Mouse (Mus musculus): ENCODE results near the gene Tbc1d17.

Gene Tbc1d17

DNA sequence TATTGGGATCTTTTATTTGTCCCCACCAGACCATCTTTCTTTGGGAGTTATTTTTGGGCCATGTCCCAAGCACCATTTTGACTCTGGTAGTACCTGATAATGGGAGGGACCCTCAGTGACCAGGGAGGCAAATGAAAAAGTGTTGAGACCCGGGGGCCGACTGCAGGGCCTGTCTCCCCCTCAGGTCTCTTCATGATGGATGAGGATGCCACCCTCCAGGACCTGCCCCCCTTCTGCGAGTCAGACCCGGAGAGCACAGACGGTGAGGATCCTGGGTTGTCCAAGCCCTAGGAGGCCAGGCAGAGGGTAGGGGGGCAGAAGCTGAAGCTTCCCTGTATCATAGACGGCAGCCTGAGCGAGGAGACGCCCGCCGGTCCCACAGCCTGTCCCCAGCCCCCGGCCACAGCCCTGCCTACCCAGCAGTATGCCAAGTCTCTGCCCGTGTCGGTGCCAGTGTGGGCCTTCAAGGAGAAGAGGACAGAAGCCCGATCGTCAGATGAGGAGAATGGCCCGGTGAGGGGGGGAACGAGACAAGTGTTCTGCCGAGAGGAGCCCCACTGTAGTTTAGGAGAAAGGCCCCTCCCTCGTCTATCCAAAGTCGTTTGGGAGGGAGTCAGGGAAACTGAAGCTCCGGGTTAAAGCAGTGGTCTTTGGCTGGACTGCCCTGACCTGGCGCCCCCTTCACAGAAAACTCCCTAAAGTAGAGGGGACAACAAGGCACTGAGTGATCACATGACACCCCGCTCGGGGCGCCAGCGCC lies 4.9 kb upstream of the Tbc1d17 start:
- in situ Hi-C loops (cut with MboI, MseI): loop anchor here in 1 of 2 experiments (5.0 to 10.0 kb wide), 6 partner anchors 106 to 1059 kb away; partner anchors contain the start of genes Fam83e, Klk8, Klk9 and Nr1h2

DNA sequence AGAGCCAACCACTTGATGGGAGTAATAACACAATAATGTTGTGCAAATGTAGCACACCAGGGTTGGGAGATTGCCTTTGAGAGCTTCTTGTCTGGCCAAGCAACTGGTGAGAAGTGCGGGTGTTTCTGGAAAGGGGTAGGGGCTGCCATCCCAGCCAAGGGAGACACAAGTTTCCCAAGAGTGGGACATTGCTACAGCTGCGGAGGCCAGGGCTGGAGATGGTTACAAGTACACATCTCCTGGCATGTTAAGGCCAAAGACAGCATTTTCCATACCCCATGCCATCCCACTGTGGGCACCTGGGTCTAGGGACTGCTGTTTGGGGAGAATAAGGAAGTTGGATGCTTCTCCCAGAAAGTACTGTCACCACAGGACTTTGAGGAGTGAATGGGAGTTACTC lies 4.2 kb upstream of the Tbc1d17 start:
- in situ Hi-C loops (cut with MboI, MseI): loop anchor here in 1 of 2 experiments (5.0 to 10.0 kb wide), 6 partner anchors 106 to 1058 kb away; partner anchors contain the start of genes Fam83e, Klk8, Klk9 and Nr1h2

DNA sequence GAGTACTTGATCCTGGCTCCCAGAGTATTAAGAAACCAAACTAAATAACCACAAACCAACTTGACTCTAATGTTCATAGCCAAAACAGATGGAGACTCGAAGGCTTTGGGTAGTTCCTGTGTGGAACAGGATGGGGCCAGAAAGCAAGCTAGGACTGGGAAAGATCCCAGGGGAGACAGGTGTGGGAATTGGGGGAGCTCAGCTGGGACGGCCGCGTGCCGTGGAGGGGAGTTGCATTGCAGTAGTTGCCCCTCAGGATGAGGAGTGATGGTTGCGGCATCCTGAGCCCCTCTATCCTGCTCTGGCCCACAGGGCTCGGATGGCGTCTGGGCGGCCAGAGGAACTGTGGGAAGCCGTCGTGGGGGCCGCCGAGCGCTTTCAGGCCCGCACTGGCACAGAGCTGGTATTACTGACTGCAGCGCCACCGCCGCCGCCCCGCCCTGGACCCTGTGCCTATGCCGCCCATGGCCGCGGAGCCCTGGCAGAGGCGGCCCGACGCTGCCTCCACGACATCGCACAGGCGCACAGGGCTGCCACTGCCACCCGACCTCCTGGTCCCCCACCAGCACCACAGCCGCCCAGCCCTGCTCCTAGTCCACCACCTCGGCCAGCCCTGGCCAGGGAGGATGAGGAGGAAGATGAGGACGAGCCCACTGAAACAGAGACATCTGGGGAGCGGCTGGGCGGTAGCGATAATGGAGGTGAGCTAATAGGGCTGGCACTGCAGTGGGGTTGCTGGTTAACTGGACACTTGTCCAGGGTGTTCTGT lies 3.6 kb upstream of the Tbc1d17 start:
- in situ Hi-C loops (cut with MboI, MseI): loop anchor here in 1 of 2 experiments (5.0 to 10.0 kb wide), 6 partner anchors 105 to 1058 kb away; partner anchors contain the start of genes Fam83e, Klk8, Klk9 and Nr1h2

DNA sequence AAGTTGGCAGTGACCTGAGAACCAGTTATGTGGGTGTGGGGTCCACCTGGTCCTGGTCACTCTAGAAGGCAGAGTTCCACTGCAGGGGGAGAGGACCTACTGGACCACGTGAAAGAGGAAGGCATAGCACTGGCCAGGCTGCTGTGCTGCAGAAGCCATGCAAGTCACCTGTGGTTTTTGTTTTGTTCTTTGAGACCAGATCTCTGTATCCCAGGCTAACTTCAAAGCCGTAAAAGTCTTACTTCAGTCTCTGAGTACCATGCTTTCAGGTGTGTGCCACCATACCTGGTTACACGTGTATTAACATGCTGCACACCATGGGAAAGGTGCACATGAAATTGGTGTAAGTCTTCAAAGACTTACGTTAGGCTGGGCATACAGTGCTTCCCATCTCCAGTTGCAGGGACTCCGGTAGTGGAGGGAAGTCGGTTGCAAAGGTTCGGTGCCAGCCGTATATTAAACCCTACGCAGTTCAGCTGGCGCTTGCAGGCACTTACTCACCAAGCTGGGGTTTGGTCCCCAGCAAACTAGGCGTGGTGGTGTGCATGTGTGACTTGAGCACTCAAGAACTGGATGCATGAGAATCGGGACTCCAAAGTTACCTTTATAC lies 2.9 kb upstream of the Tbc1d17 start:
- in situ Hi-C loops (cut with MboI, MseI): loop anchor here in 1 of 2 experiments (5.0 to 10.0 kb wide), 6 partner anchors 104 to 1057 kb away; partner anchors contain the start of genes Fam83e, Klk8, Klk9 and Nr1h2

DNA sequence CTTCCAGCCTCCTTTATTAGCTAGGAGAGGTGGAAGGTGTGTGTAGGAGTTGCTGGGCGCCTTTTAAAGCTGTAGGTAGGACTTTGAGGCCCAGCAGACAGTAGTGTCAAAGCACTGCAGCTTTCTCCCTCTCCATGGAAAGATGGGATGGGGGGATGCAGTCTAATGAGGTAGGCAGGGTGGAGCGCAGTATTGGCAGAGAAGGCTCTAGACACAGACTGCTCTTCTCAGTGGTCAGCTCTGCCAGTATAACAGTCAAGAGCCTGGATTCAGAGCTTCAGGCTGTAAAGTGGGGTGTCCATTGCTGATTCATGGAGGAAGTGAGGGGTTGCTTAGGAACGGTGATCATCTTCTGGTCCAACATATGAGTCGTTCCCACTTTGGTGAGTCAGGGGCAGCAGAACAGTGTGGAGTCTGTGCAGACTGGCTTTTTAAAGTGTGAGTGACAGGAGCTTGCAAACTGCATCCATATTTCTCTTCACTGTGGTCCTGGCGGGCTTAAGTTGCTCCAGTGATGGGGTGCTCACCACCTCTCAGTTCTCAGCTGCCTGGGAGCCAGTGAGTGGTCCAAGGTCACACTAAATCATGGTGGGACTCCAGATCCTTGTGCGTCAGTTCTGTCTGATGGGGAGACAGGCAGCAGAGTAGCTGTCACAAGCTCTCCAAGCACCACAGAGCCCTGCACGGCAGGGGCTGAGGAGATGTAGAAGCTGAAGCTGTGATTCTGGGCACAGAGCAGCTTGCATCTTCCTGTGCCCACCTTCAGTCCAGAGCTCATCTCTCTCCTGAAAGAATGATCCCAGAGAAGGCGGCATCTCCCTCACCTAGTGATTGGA lies 2.1 kb upstream of the Tbc1d17 start:
- in situ Hi-C loops (cut with MboI, MseI): loop anchor here in 1 of 2 experiments (5.0 to 10.0 kb wide), 6 partner anchors 104 to 1056 kb away; partner anchors contain the start of genes Fam83e, Klk8, Klk9 and Nr1h2

DNA sequence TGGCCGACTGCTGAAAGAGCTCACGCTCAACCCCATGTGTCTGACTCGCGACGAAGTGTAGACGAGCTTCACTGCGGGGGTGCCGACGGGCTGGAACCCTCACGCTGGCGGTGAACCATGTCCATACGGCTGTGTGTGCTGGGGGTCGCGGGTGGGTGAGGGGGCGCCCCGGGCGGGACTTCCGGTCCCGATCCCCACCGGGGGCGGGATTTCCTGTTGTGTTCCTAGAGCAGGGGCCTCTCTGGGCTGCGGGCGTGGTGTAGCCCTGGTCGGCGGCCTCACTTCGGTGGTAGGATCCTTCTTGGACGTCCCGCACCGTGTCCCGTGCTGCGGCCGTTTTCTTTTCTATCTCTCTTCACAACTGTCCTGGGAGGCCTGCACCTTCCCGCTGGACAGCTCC lies 1.3 kb upstream of the Tbc1d17 start:
- in situ Hi-C loops (cut with MboI, MseI): loop anchor here in 1 of 2 experiments (5.0 to 10.0 kb wide), 6 partner anchors 103 to 1055 kb away; partner anchors contain the start of genes Fam83e, Klk8, Klk9 and Nr1h2

DNA sequence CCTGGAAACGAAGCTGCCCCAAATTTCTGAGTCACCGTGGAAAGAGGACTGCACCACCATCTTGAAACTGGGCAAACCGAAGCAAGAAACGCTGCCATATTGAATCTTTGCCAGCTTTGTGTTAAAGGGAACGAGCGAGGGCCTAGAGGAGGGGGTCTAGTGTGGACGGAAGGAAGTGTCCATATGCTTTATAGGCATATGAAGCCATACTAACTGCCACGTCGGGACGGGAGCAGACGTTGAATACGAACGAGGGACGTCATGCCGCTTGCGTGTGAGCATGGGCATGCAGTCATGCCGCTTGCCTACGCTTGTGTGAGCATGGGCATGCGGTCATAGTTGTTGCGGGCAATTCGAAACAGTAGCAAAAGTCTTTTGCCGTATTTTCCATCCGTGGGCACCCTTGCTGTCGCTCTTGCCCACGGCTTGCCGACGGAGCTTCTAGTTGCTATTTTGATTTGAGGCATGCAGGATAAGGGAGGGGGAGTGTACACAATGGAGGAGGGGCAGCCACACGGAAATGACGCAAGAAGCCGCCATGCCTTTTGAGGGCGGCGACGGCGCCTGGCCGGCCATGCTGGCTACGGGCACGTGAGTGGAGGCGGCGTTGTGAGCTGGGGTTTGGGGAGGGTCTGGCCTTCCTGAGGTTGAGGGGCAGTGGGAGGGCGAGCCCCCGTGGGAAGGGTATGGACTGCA lies 685 bp upstream of the Tbc1d17 start:
- in situ Hi-C loops (cut with MboI, MseI): loop anchor here in 1 of 2 experiments (5.0 to 10.0 kb wide), 6 partner anchors 102 to 1055 kb away; partner anchors contain the start of genes Fam83e, Klk8, Klk9 and Nr1h2

DNA sequence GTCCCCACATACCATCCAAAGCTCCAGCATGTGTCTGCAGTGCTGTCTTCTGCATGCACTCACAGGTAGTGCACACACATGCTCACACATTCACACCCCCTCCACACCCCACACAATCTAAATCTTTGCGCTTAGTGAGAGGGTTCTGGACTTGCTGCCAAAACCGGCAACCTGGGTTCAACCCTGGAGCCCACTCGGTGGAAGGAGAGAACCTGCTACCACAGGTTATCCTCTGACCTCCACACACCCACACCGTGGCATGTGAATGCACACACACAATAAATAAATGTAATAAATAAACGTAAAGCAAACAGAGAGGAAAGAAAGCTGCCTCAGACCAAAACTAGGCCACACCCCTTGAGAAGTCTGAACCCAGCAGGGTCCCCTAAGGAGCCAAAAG lies 1.1 kb downstream of the Tbc1d17 start:
- in situ Hi-C loops (cut with MboI, MseI): no loop called here

DNA sequence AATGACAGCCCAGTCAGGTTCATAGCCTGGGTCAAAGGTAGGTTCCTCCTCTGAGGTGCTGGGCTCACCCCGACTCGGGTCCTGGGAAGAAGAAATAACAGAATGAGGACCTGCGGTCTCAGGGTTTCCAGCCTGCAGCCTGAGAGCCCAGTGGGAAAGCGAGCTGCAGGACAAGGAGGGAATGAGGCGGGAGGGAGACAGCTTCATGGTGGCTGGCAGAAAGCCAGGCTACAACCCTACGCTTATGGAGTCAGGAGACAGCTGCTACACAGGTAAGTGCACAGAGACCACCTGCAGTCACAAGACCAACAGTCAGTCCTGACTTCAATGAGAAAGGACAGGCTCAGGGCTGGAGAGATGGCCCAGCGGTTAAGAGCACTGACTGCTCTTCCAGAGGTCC lies 2.1 kb downstream of the Tbc1d17 start:
- in situ Hi-C loops (cut with MboI, MseI): no loop called here

DNA sequence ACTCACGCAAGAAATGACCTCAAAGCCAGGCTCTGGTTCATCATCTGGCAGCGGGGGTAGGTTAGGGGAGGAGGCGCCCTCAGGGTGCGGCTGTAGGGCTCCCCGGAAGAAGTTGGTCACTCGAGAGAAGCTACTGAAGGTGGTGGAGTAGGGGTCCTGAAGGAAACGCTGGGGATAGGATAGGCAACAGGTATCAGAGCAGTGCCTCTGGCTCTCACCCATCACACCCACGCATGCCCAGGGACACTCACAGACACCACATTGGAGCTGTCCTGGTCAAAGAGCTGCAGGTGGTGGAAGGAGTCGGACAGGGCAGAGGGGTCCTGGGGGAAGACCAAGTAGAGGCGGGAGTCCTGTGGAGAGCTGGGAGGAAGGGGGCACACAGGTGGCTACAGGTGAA lies 3.9 kb downstream of the Tbc1d17 start:
- in situ Hi-C loops (cut with MboI, MseI): no loop called here

DNA sequence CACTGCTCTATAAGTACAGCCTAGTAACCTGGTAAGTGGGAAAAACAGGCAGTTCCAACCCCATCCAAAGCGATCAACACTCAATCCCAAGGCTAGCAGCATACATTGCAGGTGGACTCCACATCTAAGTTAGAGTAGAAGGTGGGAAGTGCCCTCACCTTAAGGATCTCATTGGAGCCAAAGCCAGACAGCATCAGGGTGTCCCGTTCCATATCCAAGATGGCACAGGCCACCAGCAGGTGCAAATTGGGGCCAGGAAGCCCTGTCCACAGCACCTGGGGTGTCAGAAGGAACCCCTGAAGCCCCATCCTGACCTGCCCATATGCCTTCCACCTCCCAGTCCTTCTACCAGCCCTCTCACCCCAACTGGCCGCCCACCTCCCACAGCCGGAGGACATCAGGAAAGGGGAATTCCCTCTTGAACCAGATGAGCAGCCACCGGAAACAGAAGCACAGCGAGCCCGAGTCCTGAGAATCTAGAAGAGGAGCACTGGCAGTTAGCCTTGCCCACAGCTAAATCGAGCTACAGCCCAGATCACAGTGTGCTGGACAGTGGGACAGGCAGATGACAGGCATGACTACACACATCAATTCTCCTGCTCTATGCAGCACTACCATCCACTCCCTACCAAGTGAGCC lies 6.9 kb downstream of the Tbc1d17 start:
- in situ Hi-C loops (cut with MboI, MseI): no loop called here

DNA sequence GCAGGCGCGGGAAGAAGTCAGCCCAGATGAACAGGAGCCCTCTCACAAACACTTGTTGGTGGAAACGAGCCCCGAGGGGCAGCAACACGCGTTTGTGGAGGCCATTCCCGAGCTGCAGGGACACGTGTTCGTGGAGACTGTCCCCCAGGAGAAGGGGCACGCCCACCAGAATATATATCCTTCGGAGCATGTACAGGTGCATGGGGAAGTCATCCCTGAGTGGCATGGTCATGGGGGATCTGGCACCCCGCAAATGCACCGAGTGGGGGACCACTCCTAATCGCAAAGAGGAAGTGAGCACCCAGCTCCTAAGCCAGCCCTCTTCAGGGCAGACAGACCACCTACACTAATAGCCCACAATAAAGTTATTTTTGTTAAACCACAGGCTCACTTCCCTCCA lies 8.5 kb downstream of the Tbc1d17 start:
- in situ Hi-C loops (cut with MboI, MseI): no loop called here

DNA sequence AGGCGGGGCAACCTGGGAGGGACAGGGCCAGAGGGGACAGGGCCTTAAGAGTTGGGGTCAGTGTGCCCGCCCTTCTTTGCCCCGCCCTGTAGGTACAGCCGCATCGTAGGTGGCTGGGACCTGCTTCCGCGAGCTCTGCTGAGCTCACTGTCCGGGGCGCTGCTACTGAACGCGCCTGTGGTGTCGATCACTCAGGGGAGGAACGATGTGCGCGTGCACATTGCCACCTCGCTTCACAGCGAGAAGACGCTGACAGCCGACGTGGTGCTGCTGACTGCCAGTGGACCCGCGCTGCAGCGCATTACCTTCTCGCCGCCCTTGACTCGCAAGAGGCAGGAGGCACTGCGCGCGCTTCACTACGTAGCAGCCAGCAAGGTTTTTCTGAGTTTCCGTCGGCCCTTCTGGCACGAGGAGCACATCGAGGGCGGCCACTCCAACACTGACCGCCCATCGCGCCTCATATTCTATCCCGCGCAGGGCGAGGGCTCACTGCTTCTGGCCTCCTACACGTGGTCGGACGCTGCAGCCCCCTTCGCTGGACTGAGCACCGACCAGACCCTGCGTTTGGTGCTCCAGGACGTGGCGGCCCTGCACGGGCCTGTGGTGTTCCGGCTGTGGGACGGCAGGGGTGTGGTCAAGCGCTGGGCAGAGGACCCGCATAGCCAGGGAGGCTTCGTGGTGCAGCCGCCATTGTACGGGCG lies 9.2 kb downstream of the Tbc1d17 start:
- in situ Hi-C loops (cut with MboI, MseI): no loop called here

DNA sequence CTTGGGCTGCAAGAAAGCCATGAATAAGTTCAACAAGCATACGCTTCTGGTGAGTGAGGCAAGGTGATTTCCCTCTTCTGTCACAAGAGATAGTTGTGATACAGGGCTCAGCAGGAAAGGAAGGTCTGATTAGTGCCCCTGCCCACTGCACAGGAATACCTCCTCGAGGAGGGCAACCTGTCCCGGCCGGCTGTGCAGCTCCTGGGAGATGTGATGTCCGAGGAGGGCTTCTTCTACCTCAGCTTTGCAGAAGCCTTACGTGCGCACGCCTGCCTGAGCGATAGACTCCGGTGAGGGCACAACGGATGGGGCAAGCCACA lies 9.7 kb downstream of the Tbc1d17 start:
- in situ Hi-C loops (cut with MboI, MseI): no loop called here

DNA sequence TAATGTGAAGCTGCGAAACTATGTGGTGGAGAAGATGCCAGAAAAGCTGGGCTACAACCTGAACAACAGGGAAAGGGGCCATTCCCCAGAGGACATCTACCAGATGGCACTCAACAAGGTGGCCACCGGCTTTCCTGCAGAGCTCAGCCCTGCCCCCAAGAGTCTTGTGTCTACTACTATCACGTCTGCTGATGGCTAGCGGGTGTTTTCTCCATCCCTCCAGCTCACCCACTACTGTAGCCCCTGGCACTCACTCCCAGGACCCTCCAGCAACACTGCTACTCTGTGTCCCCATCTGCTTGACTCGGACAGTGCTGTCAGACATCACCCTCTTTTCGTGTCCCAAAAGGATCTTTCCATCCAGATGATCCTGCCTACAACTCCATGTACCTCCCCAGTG lies 10.8 kb downstream of the Tbc1d17 start:
- in situ Hi-C loops (cut with MboI, MseI): no loop called here

DNA sequence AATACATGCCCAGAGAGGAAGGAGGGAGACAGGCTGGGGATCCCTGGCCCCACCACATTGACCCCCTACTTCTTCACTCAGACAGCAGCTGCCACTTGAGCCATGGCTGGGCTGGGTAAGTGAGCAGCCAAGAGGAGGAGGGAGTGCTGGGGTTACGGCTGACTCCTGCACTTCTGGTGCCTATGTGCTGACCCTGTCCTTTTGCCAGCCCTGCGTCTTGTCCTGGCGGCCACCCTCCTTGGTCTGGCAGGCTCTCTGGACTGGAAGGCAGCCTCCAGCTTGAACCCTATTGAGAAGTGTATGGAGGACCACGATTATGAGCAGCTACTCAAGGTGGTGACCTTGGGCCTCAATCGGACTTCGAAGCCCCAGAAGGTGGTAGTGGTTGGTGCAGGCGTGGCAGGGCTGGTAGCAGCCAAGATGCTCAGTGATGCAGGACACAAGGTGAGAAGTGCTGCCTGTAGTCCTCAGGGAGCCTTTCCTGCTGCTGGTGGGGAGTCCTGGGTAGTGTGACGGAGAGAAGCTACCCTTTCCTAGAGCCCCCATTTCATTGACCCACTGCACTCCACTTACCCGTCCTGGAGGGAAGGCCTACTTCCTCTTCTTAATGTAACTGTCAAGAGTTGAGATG lies 12.3 kb downstream of the Tbc1d17 start:
- in situ Hi-C loops (cut with MboI, MseI): no loop called here

DNA sequence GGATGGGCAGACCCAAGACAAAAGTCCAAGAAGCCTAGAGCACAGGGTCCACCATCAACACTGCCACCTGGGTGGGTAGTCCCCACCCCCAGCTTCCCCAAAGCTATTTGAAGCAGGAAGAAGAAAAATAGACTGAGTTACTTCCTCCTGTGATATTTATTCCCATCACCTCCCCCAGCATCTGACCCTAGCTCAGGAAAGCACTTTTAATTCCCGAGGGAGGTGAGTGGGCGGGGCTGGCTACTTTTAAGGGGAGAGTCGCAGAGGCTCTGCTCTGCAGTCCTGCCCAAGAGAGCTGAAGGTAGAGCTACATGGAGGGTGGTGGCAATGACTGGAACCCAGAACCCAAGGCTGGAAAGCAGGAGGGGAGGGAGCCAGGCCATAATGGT lies 12.9 kb downstream of the Tbc1d17 start:
- in situ Hi-C loops (cut with MboI, MseI): no loop called here

DNA sequence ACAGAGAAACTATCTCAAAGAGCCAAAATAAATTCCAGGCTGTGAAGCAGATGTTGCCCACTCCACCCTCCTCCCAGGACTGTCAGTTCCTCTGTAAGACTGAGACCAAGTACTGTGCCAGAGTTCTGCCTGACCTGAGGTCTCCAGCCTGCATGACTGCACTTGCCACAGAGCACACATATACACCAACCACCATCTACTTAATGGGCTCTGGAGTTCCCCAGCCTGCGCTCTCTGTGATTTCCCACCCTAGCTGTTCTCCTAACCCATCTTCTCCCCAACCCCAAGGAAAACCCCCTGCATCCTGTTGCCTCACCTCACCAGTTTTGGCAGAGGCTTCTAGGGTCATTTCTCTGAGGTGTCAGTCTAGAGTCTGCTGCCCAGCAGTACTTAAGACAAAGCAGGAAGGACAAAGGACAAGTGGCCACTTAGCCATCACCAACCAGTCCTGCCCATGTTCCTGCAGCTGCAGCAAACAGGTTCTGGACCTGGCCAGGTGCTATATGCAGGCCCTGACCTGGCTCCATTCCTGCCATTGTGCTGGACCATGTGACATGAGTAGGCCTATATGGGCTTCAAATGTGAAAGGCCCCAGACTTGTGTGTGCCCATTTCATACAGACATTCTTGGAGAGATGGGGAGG lies 13.4 kb downstream of the Tbc1d17 start:
- in situ Hi-C loops (cut with MboI, MseI): no loop called here
